Mouse (Mus musculus) heart, postnatal 0 days (tissue): Measurements from ENCODE around the gene Cep131.

Source experiments
- CTCF ChIP-seq: IDR thresholded peaks from 2 replicates; pipeline ENCODE4 v1.5.1; 2016; ENCODE audit warnings: antibody characterized with exemption, control low read depth, low read depth
- EP300 ChIP-seq: IDR thresholded peaks from 2 replicates; pipeline ENCODE4 v1.6.1; 2016; ENCODE audit warnings: antibody characterized with exemption, low read depth

DNA sequence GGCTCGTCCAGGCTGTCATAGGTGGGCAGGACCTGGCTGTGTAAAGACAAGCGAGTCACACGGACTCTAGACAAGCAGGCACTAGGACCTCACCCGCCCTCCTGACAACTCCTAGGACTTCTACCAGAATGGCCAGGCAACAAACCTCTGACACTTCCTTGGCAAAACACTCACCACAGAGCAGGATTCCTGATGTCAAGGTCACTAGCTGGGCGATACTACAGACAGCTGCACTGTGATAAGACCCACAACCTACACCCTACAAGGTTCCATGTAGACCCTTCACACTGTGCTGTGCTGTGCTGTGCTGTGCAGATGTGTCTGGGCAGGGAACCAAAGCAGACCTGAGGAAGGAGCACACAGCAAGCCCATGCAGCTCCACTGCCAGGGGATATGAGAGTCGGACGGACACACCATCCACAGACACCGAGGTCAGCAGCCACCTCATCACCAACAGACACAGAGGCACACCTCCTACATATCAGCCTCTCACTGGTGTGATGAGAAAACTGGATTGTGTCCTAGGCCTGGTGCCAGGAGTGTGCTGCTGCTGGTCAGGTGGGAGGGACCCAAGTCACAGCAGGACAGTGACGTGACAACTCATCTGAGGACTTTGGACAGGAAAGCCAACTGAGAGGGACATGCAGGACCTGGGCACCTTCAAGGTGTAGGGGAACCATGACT is 48.4 kb upstream of the Cep131 start:
- TF ChIP-seq CTCF (no peak), EP300 (no peak)
